Mouse (Mus musculus): ENCODE results near the gene Ceacam2. TPM values are rescaled to one million over a fixed set of nuclear protein-coding genes. Genes with fewer than 3 reads are reported as not detected.
"Not testable (repeated sequence)": the region's sequence is repeated elsewhere in the genome, so short reads cannot be mapped to it uniquely, and the experiment has no call there.

Ceacam2 gene
- total and polyA plus RNA-seq, 3 experiments: 0.10 to 3.3 (median 2.6) TPM

GRCm38 (mm10) chr7:25483133-25483735, 56.4 kb downstream of the Ceacam2 start:
- Histone ChIP-seq H3K4me3 (no peak overlapping the region), H3K27ac (no peak overlapping the region), H3K4me1 (ENCODE audit: control insufficient read depth, insufficient read depth, low read length) (no peaks in the 10 kb centered on the region; the same call in 1 of the 2 replicates), H3K9ac (ENCODE audit: low read depth, low read length) (no peak overlapping the region), H3K36me3 (ENCODE audit: control insufficient read depth, insufficient read depth, low read length) (no peaks in the 10 kb centered on the region), H3K27me3 (ENCODE audit: control insufficient read depth, insufficient read depth, low read length) (no peaks in the 10 kb centered on the region), H3K79me2 (replicated peaks; ENCODE audit: control insufficient read depth, insufficient read depth, low read length) (no peaks in the 10 kb centered on the region)
- DNase-seq: no peak
- WGBS: 74% methylated on average over 8 of the region's 8 CpGs
- no peak for TF ChIP-seq CTCF (IDR thresholded peaks at IDR 0.05)
- TF ChIP-seq EP300 (IDR thresholded peaks at IDR 0.05; ENCODE audit: insufficient read depth, low read depth, low read length): no peak
- no peak for TF ChIP-seq POLR2A (IDR thresholded peaks at IDR 0.05; ENCODE audit: insufficient read depth, low read depth, low read length)
- intact Hi-C loops (cut with DNase I): no loop called here

- H3K4me1 ChIP-seq (ENCODE audit: control insufficient read depth, insufficient read depth, low read length); H3K79me2 ChIP-seq (replicated peaks; ENCODE audit: control insufficient read depth, insufficient read depth, low read length); H3K4me3 ChIP-seq; H3K27ac ChIP-seq; H3K9ac ChIP-seq (ENCODE audit: low read depth, low read length); DNase-seq; intact Hi-C loops (cut with DNase I); H3K27me3 ChIP-seq (ENCODE audit: control insufficient read depth, insufficient read depth, low read length); H3K36me3 ChIP-seq (ENCODE audit: control insufficient read depth, insufficient read depth, low read length): not testable (repeated sequence)
- 67% methylated on average over 8 of the region's 8 CpGs for WGBS
- 0 out of 2 replicates have a peak, but pooled peaks have one; percentile 14 for TF ChIP-seq CTCF (IDR thresholded peaks at IDR 0.05)
Observed at GRCm38 (mm10) chr7:25480791-25481190, 58.9 kb downstream of the Ceacam2 start.

GRCm38 (mm10) chr7:25479440-25479839, 60.2 kb downstream of the Ceacam2 start:
- WGBS: 0% methylated on average over 1 of the region's 1 CpGs
- peaks cover 6% of the 10 kb centered on the region for H3K36me3 ChIP-seq (ENCODE audit: control insufficient read depth, insufficient read depth, low read length)
- no peak for TF ChIP-seq POLR2A (IDR thresholded peaks at IDR 0.05; ENCODE audit: insufficient read depth, low read depth, low read length)
- peak; percentile 86 for TF ChIP-seq CTCF (IDR thresholded peaks at IDR 0.05)
- no peak for TF ChIP-seq EP300 (IDR thresholded peaks at IDR 0.05; ENCODE audit: insufficient read depth, low read depth, low read length)
- no peak overlapping the region for H3K4me3 ChIP-seq
- H3K4me1 ChIP-seq (ENCODE audit: control insufficient read depth, insufficient read depth, low read length): peaks cover 5% of the 10 kb centered on the region
- no peak overlapping the region for H3K27ac ChIP-seq
- peak; percentile 35 to 59 for DNase-seq
- intact Hi-C loops (cut with DNase I): loop anchor here (1.0 kb wide), 1 partner anchor 55 kb away; no protein-coding TSS in a partner anchor
- H3K27me3 ChIP-seq (ENCODE audit: control insufficient read depth, insufficient read depth, low read length): no peaks in the 10 kb centered on the region
- H3K79me2 ChIP-seq (replicated peaks; ENCODE audit: control insufficient read depth, insufficient read depth, low read length): no peaks in the 10 kb centered on the region
- H3K9ac ChIP-seq (ENCODE audit: low read depth, low read length): no peak overlapping the region

GRCm38 (mm10) chr7:25477752-25478093, 61.9 kb downstream of the Ceacam2 start:
- 46% methylated on average over 2 of the region's 2 CpGs for WGBS
- H3K36me3 ChIP-seq (ENCODE audit: control insufficient read depth, insufficient read depth, low read length); H3K79me2 ChIP-seq (replicated peaks; ENCODE audit: control insufficient read depth, insufficient read depth, low read length); DNase-seq; H3K4me3 ChIP-seq; H3K27me3 ChIP-seq (ENCODE audit: control insufficient read depth, insufficient read depth, low read length); H3K4me1 ChIP-seq (ENCODE audit: control insufficient read depth, insufficient read depth, low read length); H3K9ac ChIP-seq (ENCODE audit: low read depth, low read length): not testable (repeated sequence)
- intact Hi-C loops (cut with DNase I): loop anchor here (2.0 kb wide), 1 partner anchor 45 kb away; no protein-coding TSS in a partner anchor
- H3K27ac ChIP-seq: peak overlapping the region; percentile 88

- not testable (repeated sequence) for H3K79me2 ChIP-seq (replicated peaks; ENCODE audit: control insufficient read depth, insufficient read depth, low read length); H3K4me1 ChIP-seq (ENCODE audit: control insufficient read depth, insufficient read depth, low read length); H3K36me3 ChIP-seq (ENCODE audit: control insufficient read depth, insufficient read depth, low read length); H3K27me3 ChIP-seq (ENCODE audit: control insufficient read depth, insufficient read depth, low read length)
- DNase-seq: peak; percentile 70 to 81
- 22% methylated on average over 5 of the region's 5 CpGs for WGBS
- Histone ChIP-seq H3K9ac (ENCODE audit: low read depth, low read length) (peak within 1 kb of the TSS; percentile 70), H3K27ac (peak within 1 kb of the TSS; percentile 88), H3K4me3 (peak within 1 kb of the TSS; percentile 47)
- peak; percentile 76 for TF ChIP-seq POLR2A (IDR thresholded peaks at IDR 0.05; ENCODE audit: insufficient read depth, low read depth, low read length)
- intact Hi-C loops (cut with DNase I): loop anchor here (2.0 kb wide), 1 partner anchor 44 kb away; no protein-coding TSS in a partner anchor
Observed at GRCm38 (mm10) chr7:25477091-25477751, 62.4 kb downstream of the Ceacam2 start, which contains the start of gene Ceacam1. Gene Ceacam1, minus strand, starts transcription at chr7:25477603.

GRCm38 (mm10) chr7:25471821-25472220, 67.8 kb downstream of the Ceacam2 start:
- H3K79me2 ChIP-seq (replicated peaks; ENCODE audit: control insufficient read depth, insufficient read depth, low read length); H3K27ac ChIP-seq; intact Hi-C loops (cut with DNase I); H3K9ac ChIP-seq (ENCODE audit: low read depth, low read length); H3K27me3 ChIP-seq (ENCODE audit: control insufficient read depth, insufficient read depth, low read length); H3K36me3 ChIP-seq (ENCODE audit: control insufficient read depth, insufficient read depth, low read length); H3K4me1 ChIP-seq (ENCODE audit: control insufficient read depth, insufficient read depth, low read length); H3K4me3 ChIP-seq; DNase-seq: not testable (repeated sequence)
- WGBS: 81% methylated on average over 6 of the region's 6 CpGs

Other genes with a start within 250 kb of the Ceacam2 start
- gene Pafah1b3, start 241.9 kb downstream of the Ceacam2 start, total RNA-seq (2021): 1 to 10 TPM; 2.4 to 3.1 TPM
- 6.6 and 9.3 TPM in 2 replicates for gene Pafah1b3, start 241.9 kb downstream of the Ceacam2 start, polyA plus RNA-seq (2012; rRNA removed)
- gene Prr19, start 238.4 kb downstream of the Ceacam2 start, total RNA-seq (2021): not detected
- not detected in 2 replicates for gene Prr19, start 238.4 kb downstream of the Ceacam2 start, polyA plus RNA-seq (2012; rRNA removed)
- not detected for gene Tmem145, start 233.8 kb downstream of the Ceacam2 start, total RNA-seq (2021)
- gene Tmem145, start 233.8 kb downstream of the Ceacam2 start, polyA plus RNA-seq (2012; rRNA removed): 0.06 TPM in 1 of 2 replicates, not detected in the other
- 10 to 100 TPM; 28.9 to 31.7 TPM for gene Megf8, start 222.7 kb downstream of the Ceacam2 start, total RNA-seq (2021)
- 21.5 and 24.8 TPM in 2 replicates for gene Megf8, start 222.7 kb downstream of the Ceacam2 start, polyA plus RNA-seq (2012; rRNA removed)
- gene Cnfn, start 170.1 kb downstream of the Ceacam2 start, total RNA-seq (2021): not detected
- not detected in 2 replicates for gene Cnfn, start 170.1 kb downstream of the Ceacam2 start, polyA plus RNA-seq (2012; rRNA removed)
- 10 to 100 TPM; 42.7 to 44.1 TPM for gene Lipe, start 141.1 kb downstream of the Ceacam2 start, total RNA-seq (2021)
- gene Lipe, start 141.1 kb downstream of the Ceacam2 start, polyA plus RNA-seq (2012; rRNA removed): 63.0 and 97.8 TPM in 2 replicates
- not detected for gene Cxcl17, start 127.0 kb downstream of the Ceacam2 start, total RNA-seq (2021)
- 8.1 TPM in 1 of 2 replicates, not detected in the other for gene Cxcl17, start 127.0 kb downstream of the Ceacam2 start, polyA plus RNA-seq (2012; rRNA removed)
- gene Ceacam1, start 62.3 kb downstream of the Ceacam2 start, total RNA-seq (2021): 10 to 100 TPM; 13.5 to 14.6 TPM
- 9.8 and 17.3 TPM in 2 replicates for gene Ceacam1, start 62.3 kb downstream of the Ceacam2 start, polyA plus RNA-seq (2012; rRNA removed)
- under 1 TPM in 1 of 2 experiments, not detected in 1; 0.47 TPM for gene Erich4, start 76.0 kb upstream of the Ceacam2 start, total RNA-seq (2021)
- gene Erich4, start 76.0 kb upstream of the Ceacam2 start, polyA plus RNA-seq (2012; rRNA removed): not detected in 2 replicates
- 10 to 100 TPM; 52.2 to 61.8 TPM for gene Dmac2, start 79.6 kb upstream of the Ceacam2 start, total RNA-seq (2021)
- gene Dmac2, start 79.6 kb upstream of the Ceacam2 start, polyA plus RNA-seq (2012; rRNA removed): 83.8 and 85.2 TPM in 2 replicates
- gene B3gnt8, start 86.8 kb upstream of the Ceacam2 start, total RNA-seq (2021): 1 to 10 TPM; 2.3 to 3.8 TPM
- 4.7 and 6.4 TPM in 2 replicates for gene B3gnt8, start 86.8 kb upstream of the Ceacam2 start, polyA plus RNA-seq (2012; rRNA removed)
- gene Bckdha, start 119.1 kb upstream of the Ceacam2 start, total RNA-seq (2021): 100 to 1,000 TPM; 225 to 312 TPM
- gene Bckdha, start 119.1 kb upstream of the Ceacam2 start, polyA plus RNA-seq (2012; rRNA removed): 490 and 545 TPM in 2 replicates
- 10 to 100 TPM; 16.6 to 20.5 TPM for gene Exosc5, start 119.3 kb upstream of the Ceacam2 start, total RNA-seq (2021)
- gene Exosc5, start 119.3 kb upstream of the Ceacam2 start, polyA plus RNA-seq (2012; rRNA removed): 21.0 and 23.5 TPM in 2 replicates
- gene Tmem91, start 135.3 kb upstream of the Ceacam2 start, total RNA-seq (2021): not detected
- gene Tmem91, start 135.3 kb upstream of the Ceacam2 start, polyA plus RNA-seq (2012; rRNA removed): 1.1 TPM in 1 of 2 replicates, not detected in the other
- gene B9d2, start 140.9 kb upstream of the Ceacam2 start, total RNA-seq (2021): 10 to 100 TPM in 1 of 2 experiments, 1 to 10 TPM in 1; 7.9 to 10.2 TPM
- gene B9d2, start 140.9 kb upstream of the Ceacam2 start, polyA plus RNA-seq (2012; rRNA removed): 31.5 and 32.2 TPM in 2 replicates
- gene Tgfb1, start 147.1 kb upstream of the Ceacam2 start, total RNA-seq (2021): 10 to 100 TPM; 21.5 to 22.5 TPM
- 16.3 and 24.7 TPM in 2 replicates for gene Tgfb1, start 147.1 kb upstream of the Ceacam2 start, polyA plus RNA-seq (2012; rRNA removed)
- gene Ccdc97, start 179.2 kb upstream of the Ceacam2 start, total RNA-seq (2021): 10 to 100 TPM; 51.8 to 59.3 TPM
- gene Ccdc97, start 179.2 kb upstream of the Ceacam2 start, polyA plus RNA-seq (2012; rRNA removed): 62.9 and 72.6 TPM in 2 replicates
- gene Hnrnpul1, start 214.9 kb upstream of the Ceacam2 start, total RNA-seq (2021): 10 to 100 TPM; 71.0 to 76.2 TPM
- gene Hnrnpul1, start 214.9 kb upstream of the Ceacam2 start, polyA plus RNA-seq (2012; rRNA removed): 24.5 and 29.4 TPM in 2 replicates
- 10 to 100 TPM; 75.0 to 82.4 TPM for gene Axl, start 248.8 kb upstream of the Ceacam2 start, total RNA-seq (2021)
- gene Axl, start 248.8 kb upstream of the Ceacam2 start, polyA plus RNA-seq (2012; rRNA removed): 51.8 and 73.7 TPM in 2 replicates

All from heart, adult 2 months (tissue).